Mouse (Mus musculus) skeletal muscle tissue, adult 2 months (tissue): ENCODE data around the gene Trim67.
"Not testable (repeated sequence)": the region's sequence is repeated elsewhere in the genome, so short reads cannot be mapped to it uniquely, and the experiment has no call there.

Source experiments
- DNase-seq: peaks from one replicate; pipeline ENCODE4 v3.0.0-alpha.2; 2012; ENCODE audit warnings: low read depth, low spot score

Gene Trim67

GRCm38 (mm10) chr8:124831941-124832340 is 39.0 kb downstream of the Trim67 start:
- no peak for DNase-seq

- DNase-seq: no peak
Observed at GRCm38 (mm10) chr8:124833430-124834205, 40.7 kb downstream of the Trim67 start.

GRCm38 (mm10) chr8:124835848-124836247 is 43.0 kb downstream of the Trim67 start:
- DNase-seq: no peak

GRCm38 (mm10) chr8:124836273-124836672 is 43.4 kb downstream of the Trim67 start:
- no peak for DNase-seq

GRCm38 (mm10) chr8:124836907-124837306 is 44.0 kb downstream of the Trim67 start:
- DNase-seq: no peak

GRCm38 (mm10) chr8:124837956-124838355 is 45.1 kb downstream of the Trim67 start:
- DNase-seq: no peak

GRCm38 (mm10) chr8:124839371-124839770 is 46.5 kb downstream of the Trim67 start:
- DNase-seq: no peak

- DNase-seq: no peak
Observed at GRCm38 (mm10) chr8:124840900-124841299, 48.0 kb downstream of the Trim67 start.

- DNase-seq: no peak
Observed at GRCm38 (mm10) chr8:124841775-124842174, 48.9 kb downstream of the Trim67 start.

- not testable (repeated sequence) for DNase-seq
Observed at GRCm38 (mm10) chr8:124842929-124843328, 50.0 kb downstream of the Trim67 start.

GRCm38 (mm10) chr8:124845131-124845530 is 52.2 kb downstream of the Trim67 start:
- peak; percentile 49 for DNase-seq

GRCm38 (mm10) chr8:124845573-124845972 is 52.7 kb downstream of the Trim67 start:
- no peak for DNase-seq

GRCm38 (mm10) chr8:124853511-124853910 is 60.6 kb downstream of the Trim67 start:
- no peak for DNase-seq

GRCm38 (mm10) chr8:124859466-124859865 is 66.6 kb downstream of the Trim67 start:
- no peak for DNase-seq

GRCm38 (mm10) chr8:124860188-124860587 is 67.3 kb downstream of the Trim67 start:
- no peak for DNase-seq

GRCm38 (mm10) chr8:124862321-124863162 is 69.7 kb downstream of the Trim67 start, which contains the start of the genes Gnpat and 2810004N23Rik:
Gnpat (plus strand) TSS chr8:124863033.
2810004N23Rik (minus strand) TSS chr8:124863120.
- peak; percentile 83 for DNase-seq

GRCm38 (mm10) chr8:124863163-124863677 is 70.3 kb downstream of the Trim67 start:
- DNase-seq: no peak

- no peak for DNase-seq
Observed at GRCm38 (mm10) chr8:124863729-124864128, 70.8 kb downstream of the Trim67 start.

- DNase-seq: no peak
Observed at GRCm38 (mm10) chr8:124866669-124867068, 73.8 kb downstream of the Trim67 start.

- DNase-seq: no peak
Observed at GRCm38 (mm10) chr8:124867126-124867525, 74.2 kb downstream of the Trim67 start.

- peak; percentile 58 for DNase-seq
Observed at GRCm38 (mm10) chr8:124869708-124870107, 76.8 kb downstream of the Trim67 start.

- DNase-seq: no peak
Observed at GRCm38 (mm10) chr8:124871474-124871873, 78.6 kb downstream of the Trim67 start.
